Mouse (Mus musculus): ENCODE measurements around the gene Ndufaf2. TPM values are rescaled to one million over a fixed set of nuclear protein-coding genes. Genes with fewer than 3 reads are reported as not detected.

Gene Ndufaf2
- polyA plus RNA-seq, 1 experiment from 2014 or later, result 57.1 TPM

DNA sequence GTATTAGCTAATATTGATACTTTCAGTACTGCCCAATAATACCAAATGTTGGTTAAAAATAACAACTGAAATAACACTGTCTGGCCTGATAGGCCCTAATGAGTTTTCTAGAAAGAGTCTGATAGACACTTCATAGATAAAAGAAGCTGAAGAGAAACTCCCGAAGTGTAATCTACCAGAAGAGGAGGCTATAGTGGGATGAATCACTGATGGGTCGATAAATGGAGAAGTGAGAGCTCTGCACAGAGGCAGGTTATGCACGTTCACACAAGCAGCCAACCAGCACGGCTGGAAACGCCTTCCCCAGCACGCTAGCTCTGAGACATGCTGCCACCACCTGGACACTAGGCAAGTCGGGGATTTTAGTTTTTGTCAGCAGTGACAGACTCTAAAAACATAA is 117.1 kb downstream of the Ndufaf2 start:
- Histone ChIP-seq H3K4me1 (ENCODE audit: control insufficient read depth, insufficient read depth, low read length) (peaks cover 23% of the 10 kb centered on the region), H3K36me3 (ENCODE audit: control insufficient read depth, insufficient read depth, low read length) (0 out of 2 replicates have a peak, but pooled peaks cover 3% of the 10 kb centered on the region), H3K4me3 (replicated peaks; ENCODE audit: low read length) (no peak overlapping the region), H3K9ac (ENCODE audit: low read length) (no peak overlapping the region), H3K9me3 (replicated peaks; ENCODE audit: control insufficient read depth, low read length) (no peaks in the 10 kb centered on the region), H3K27me3 (ENCODE audit: control insufficient read depth, insufficient read depth, low read length) (no peaks in the 10 kb centered on the region), H3K4me2 (ENCODE audit: low read depth, low read length) (no peak overlapping the region), H3K27ac (ENCODE audit: low read length) (no peak overlapping the region)
- ATAC-seq (ENCODE audit: insufficient read depth, low FRiP score), result peak; percentile 54; the same call in 1 of the 2 replicates
- WGBS, result 1% methylated on average over 7 of the region's 7 CpGs

DNA sequence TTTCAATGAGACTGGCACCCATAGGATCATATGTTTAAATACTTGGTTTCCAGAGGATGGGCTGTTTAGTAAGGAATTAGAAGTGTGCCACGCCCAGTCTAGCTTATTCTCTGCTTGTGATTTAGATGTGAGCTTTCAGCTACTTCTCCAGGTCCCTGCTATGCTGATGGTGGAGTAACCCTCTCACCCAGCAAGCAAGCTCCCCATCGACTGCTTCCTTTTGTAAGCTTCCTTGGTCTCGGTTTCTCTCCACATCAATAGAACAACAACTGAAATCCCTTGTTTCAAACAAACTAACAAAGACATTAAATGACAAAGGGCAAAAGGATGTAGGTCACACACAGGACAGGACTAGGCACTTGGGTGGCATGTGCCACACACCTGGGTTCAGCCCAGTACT is 118.0 kb downstream of the Ndufaf2 start:
- Histone ChIP-seq H3K4me3 (replicated peaks; ENCODE audit: low read length) (no peak overlapping the region), H3K9ac (ENCODE audit: low read length) (no peak overlapping the region), H3K27ac (ENCODE audit: low read length) (no peak overlapping the region), H3K4me1 (ENCODE audit: control insufficient read depth, insufficient read depth, low read length) (peaks cover 15% of the 10 kb centered on the region; the same call in 1 of the 2 replicates), H3K9me3 (replicated peaks; ENCODE audit: control insufficient read depth, low read length) (no peaks in the 10 kb centered on the region), H3K4me2 (ENCODE audit: low read depth, low read length) (no peak overlapping the region), H3K36me3 (ENCODE audit: control insufficient read depth, insufficient read depth, low read length) (no peaks in the 10 kb centered on the region), H3K27me3 (ENCODE audit: control insufficient read depth, insufficient read depth, low read length) (no peaks in the 10 kb centered on the region)
- WGBS, result 74% methylated on average over 3 of the region's 3 CpGs
- no peak for ATAC-seq (ENCODE audit: insufficient read depth, low FRiP score)

- no peak overlapping the region for H3K27ac ChIP-seq (ENCODE audit: low read length)
- 54% methylated on average over 9 of the region's 9 CpGs for WGBS
- no peaks in the 10 kb centered on the region for H3K36me3 ChIP-seq (ENCODE audit: control insufficient read depth, insufficient read depth, low read length)
- no peak overlapping the region for H3K4me3 ChIP-seq (replicated peaks; ENCODE audit: low read length)
- no peak overlapping the region for H3K4me2 ChIP-seq (ENCODE audit: low read depth, low read length)
- ATAC-seq (ENCODE audit: insufficient read depth, low FRiP score), result no peak
- H3K9ac ChIP-seq (ENCODE audit: low read length), result no peak overlapping the region
- no peaks in the 10 kb centered on the region for H3K27me3 ChIP-seq (ENCODE audit: control insufficient read depth, insufficient read depth, low read length)
- peaks cover 15% of the 10 kb centered on the region; the same call in 1 of the 2 replicates for H3K4me1 ChIP-seq (ENCODE audit: control insufficient read depth, insufficient read depth, low read length)
- no peaks in the 10 kb centered on the region for H3K9me3 ChIP-seq (replicated peaks; ENCODE audit: control insufficient read depth, low read length)
Measured at GRCm38 (mm10) chr13:108039902-108040301, 118.5 kb downstream of the Ndufaf2 start.

DNA sequence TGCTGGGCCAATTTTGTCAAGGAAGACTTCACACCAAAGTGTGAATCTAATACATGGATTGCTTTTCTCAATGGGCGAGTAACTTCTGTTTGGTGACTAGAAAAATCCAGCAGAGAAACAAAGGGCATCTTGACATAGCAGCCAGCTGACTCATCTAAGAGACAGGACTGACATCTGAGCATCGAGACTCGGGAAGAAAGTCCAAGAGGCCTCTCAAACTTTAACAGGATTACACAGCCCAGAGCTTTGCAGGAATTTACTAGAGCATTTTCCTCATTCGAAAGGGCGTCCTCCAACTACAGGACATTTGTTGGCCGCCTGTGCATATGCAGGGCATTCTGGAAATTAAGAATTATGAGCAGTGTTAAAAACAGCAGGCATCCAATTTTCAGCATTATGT is 119.0 kb downstream of the Ndufaf2 start:
- no peak for ATAC-seq (ENCODE audit: insufficient read depth, low FRiP score)
- WGBS, result 69% methylated on average over 6 of the region's 6 CpGs
- Histone ChIP-seq H3K36me3 (ENCODE audit: control insufficient read depth, insufficient read depth, low read length) (no peaks in the 10 kb centered on the region), H3K27me3 (ENCODE audit: control insufficient read depth, insufficient read depth, low read length) (no peaks in the 10 kb centered on the region), H3K4me1 (ENCODE audit: control insufficient read depth, insufficient read depth, low read length) (peaks cover 15% of the 10 kb centered on the region; the same call in 1 of the 2 replicates), H3K4me3 (replicated peaks; ENCODE audit: low read length) (no peak overlapping the region), H3K27ac (ENCODE audit: low read length) (no peak overlapping the region), H3K9ac (ENCODE audit: low read length) (no peak overlapping the region), H3K9me3 (replicated peaks; ENCODE audit: control insufficient read depth, low read length) (no peaks in the 10 kb centered on the region), H3K4me2 (ENCODE audit: low read depth, low read length) (no peak overlapping the region)

- Histone ChIP-seq H3K27me3 (ENCODE audit: control insufficient read depth, insufficient read depth, low read length) (no peaks in the 10 kb centered on the region), H3K4me2 (ENCODE audit: low read depth, low read length) (no peak overlapping the region), H3K27ac (ENCODE audit: low read length) (no peak overlapping the region), H3K9ac (ENCODE audit: low read length) (no peak overlapping the region), H3K36me3 (ENCODE audit: control insufficient read depth, insufficient read depth, low read length) (no peaks in the 10 kb centered on the region), H3K9me3 (replicated peaks; ENCODE audit: control insufficient read depth, low read length) (no peaks in the 10 kb centered on the region; the same call in 1 of the 2 replicates), H3K4me3 (replicated peaks; ENCODE audit: low read length) (no peak overlapping the region), H3K4me1 (ENCODE audit: control insufficient read depth, insufficient read depth, low read length) (no peaks in the 10 kb centered on the region)
- WGBS, result 92% methylated on average over 4 of the region's 4 CpGs
- ATAC-seq (ENCODE audit: insufficient read depth, low FRiP score), result no peak
Measured at GRCm38 (mm10) chr13:108032789-108033188, 125.6 kb downstream of the Ndufaf2 start.

GRCm38 (mm10) chr13:108025802-108026201 is 132.6 kb downstream of the Ndufaf2 start:
- no peak for ATAC-seq (ENCODE audit: insufficient read depth, low FRiP score)

DNA sequence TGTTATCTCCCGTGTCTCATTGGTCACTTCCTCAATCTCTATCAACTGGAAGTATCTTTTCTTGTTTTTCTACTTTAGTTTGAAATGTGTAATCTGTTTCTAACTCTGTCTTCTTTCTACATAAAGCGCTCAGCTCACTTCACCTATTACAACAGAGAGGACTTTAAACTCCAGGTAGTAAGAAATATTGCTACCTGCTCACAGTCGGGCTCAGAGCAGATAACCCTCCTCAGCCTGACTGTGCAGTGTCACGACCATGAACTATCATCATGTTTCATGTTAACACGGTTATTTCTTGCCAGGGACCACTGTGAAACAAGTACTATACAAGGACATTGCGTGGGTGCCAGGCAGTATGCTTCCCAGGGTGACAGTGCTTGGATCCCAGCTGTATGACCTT is 141.1 kb downstream of the Ndufaf2 start:
- H3K9ac ChIP-seq (ENCODE audit: low read length), result no peak overlapping the region
- H3K27ac ChIP-seq (ENCODE audit: low read length), result no peak overlapping the region
- H3K4me1 ChIP-seq (ENCODE audit: control insufficient read depth, insufficient read depth, low read length), result no peaks in the 10 kb centered on the region
- H3K9me3 ChIP-seq (replicated peaks; ENCODE audit: control insufficient read depth, low read length), result no peaks in the 10 kb centered on the region
- H3K27me3 ChIP-seq (ENCODE audit: control insufficient read depth, insufficient read depth, low read length), result no peaks in the 10 kb centered on the region
- H3K4me3 ChIP-seq (replicated peaks; ENCODE audit: low read length), result no peak overlapping the region
- H3K4me2 ChIP-seq (ENCODE audit: low read depth, low read length), result no peak overlapping the region
- ATAC-seq (ENCODE audit: insufficient read depth, low FRiP score), result no peak
- 54% methylated on average over 6 of the region's 6 CpGs for WGBS
- H3K36me3 ChIP-seq (ENCODE audit: control insufficient read depth, insufficient read depth, low read length), result no peaks in the 10 kb centered on the region

More at GRCm38 (mm10) chr13:108025802-108026201, 132.6 kb downstream of the Ndufaf2 start:
- Histone ChIP-seq H3K4me2 (ENCODE audit: low read depth, low read length) (no peak overlapping the region), H3K27ac (ENCODE audit: low read length) (no peak overlapping the region), H3K4me1 (ENCODE audit: control insufficient read depth, insufficient read depth, low read length) (no peaks in the 10 kb centered on the region), H3K9ac (ENCODE audit: low read length) (no peak overlapping the region), H3K4me3 (replicated peaks; ENCODE audit: low read length) (no peak overlapping the region), H3K27me3 (ENCODE audit: control insufficient read depth, insufficient read depth, low read length) (no peaks in the 10 kb centered on the region), H3K36me3 (ENCODE audit: control insufficient read depth, insufficient read depth, low read length) (no peaks in the 10 kb centered on the region), H3K9me3 (replicated peaks; ENCODE audit: control insufficient read depth, low read length) (no peaks in the 10 kb centered on the region)
- WGBS, result 69% methylated on average over 3 of the region's 3 CpGs

- no peak for ATAC-seq (ENCODE audit: insufficient read depth, low FRiP score)
Measured at GRCm38 (mm10) chr13:108015166-108015565, 143.3 kb downstream of the Ndufaf2 start.

GRCm38 (mm10) chr13:108013839-108014238 is 144.6 kb downstream of the Ndufaf2 start:
- no peak for ATAC-seq (ENCODE audit: insufficient read depth, low FRiP score)
- no peak overlapping the region for H3K27ac ChIP-seq (ENCODE audit: low read length)

More at GRCm38 (mm10) chr13:108015166-108015565, 143.3 kb downstream of the Ndufaf2 start:
- Histone ChIP-seq H3K9ac (ENCODE audit: low read length) (no peak overlapping the region), H3K4me3 (replicated peaks; ENCODE audit: low read length) (no peak overlapping the region), H3K4me1 (ENCODE audit: control insufficient read depth, insufficient read depth, low read length) (no peaks in the 10 kb centered on the region), H3K27ac (ENCODE audit: low read length) (no peak overlapping the region), H3K27me3 (ENCODE audit: control insufficient read depth, insufficient read depth, low read length) (no peaks in the 10 kb centered on the region), H3K9me3 (replicated peaks; ENCODE audit: control insufficient read depth, low read length) (no peaks in the 10 kb centered on the region), H3K4me2 (ENCODE audit: low read depth, low read length) (no peak overlapping the region), H3K36me3 (ENCODE audit: control insufficient read depth, insufficient read depth, low read length) (no peaks in the 10 kb centered on the region)
- WGBS, result 86% methylated on average over 6 of the region's 6 CpGs

More at GRCm38 (mm10) chr13:108013839-108014238, 144.6 kb downstream of the Ndufaf2 start:
- Histone ChIP-seq H3K4me2 (ENCODE audit: low read depth, low read length) (no peak overlapping the region), H3K4me1 (ENCODE audit: control insufficient read depth, insufficient read depth, low read length) (no peaks in the 10 kb centered on the region), H3K9me3 (replicated peaks; ENCODE audit: control insufficient read depth, low read length) (no peaks in the 10 kb centered on the region), H3K4me3 (replicated peaks; ENCODE audit: low read length) (no peak overlapping the region), H3K9ac (ENCODE audit: low read length) (no peak overlapping the region), H3K36me3 (ENCODE audit: control insufficient read depth, insufficient read depth, low read length) (no peaks in the 10 kb centered on the region), H3K27me3 (ENCODE audit: control insufficient read depth, insufficient read depth, low read length) (no peaks in the 10 kb centered on the region)
- WGBS, result 73% methylated on average over 6 of the region's 6 CpGs
